Mouse (Mus musculus): ENCODE results near the gene Primpol. TPM values are rescaled to one million over a fixed set of nuclear protein-coding genes. Genes with fewer than 3 reads are reported as not detected.

Gene Primpol
- polyA plus RNA-seq, 1 experiment from 2014 or later = 10.0 TPM

GRCm38 (mm10) chr8:46526821-46527220 is 90.2 kb downstream of the Primpol start:
- H3K9ac ChIP-seq (ENCODE audit: low read depth, low read length) = no peak overlapping the region
- ATAC-seq (ENCODE audit: low read depth) (peak; percentile 85; the same call in 1 of the 2 replicates), DNase-seq (ENCODE audit: low spot score) (peak; percentile 71)
- H3K9me3 ChIP-seq (ENCODE audit: control insufficient read depth, low read length) = no peaks in the 10 kb centered on the region
- H3K4me2 ChIP-seq (ENCODE audit: low read depth, low read length) = no peak overlapping the region
- 0 out of 2 replicates have a peak, but pooled peaks cover 5% of the 10 kb centered on the region for H3K4me1 ChIP-seq (ENCODE audit: control insufficient read depth, insufficient read depth, low read length)
- peaks cover 16% of the 10 kb centered on the region; the same call in 1 of the 2 replicates for H3K36me3 ChIP-seq (ENCODE audit: control insufficient read depth, insufficient read depth, low read length)
- WGBS = 56% methylated on average over 10 of the region's 10 CpGs
- no peaks in the 10 kb centered on the region for H3K27me3 ChIP-seq (replicated peaks; ENCODE audit: control insufficient read depth, insufficient read depth, low read length)
- no peak overlapping the region for H3K4me3 ChIP-seq (ENCODE audit: low read depth, low read length)
- no peak overlapping the region for H3K27ac ChIP-seq (replicated peaks; ENCODE audit: low read depth, low read length)

- no peak for DNase-seq (ENCODE audit: low spot score)
- Histone ChIP-seq H3K4me2 (ENCODE audit: low read depth, low read length) (no peak overlapping the region), H3K9ac (ENCODE audit: low read depth, low read length) (no peak overlapping the region), H3K4me3 (ENCODE audit: low read depth, low read length) (no peak overlapping the region), H3K27ac (replicated peaks; ENCODE audit: low read depth, low read length) (no peak overlapping the region), H3K27me3 (replicated peaks; ENCODE audit: control insufficient read depth, insufficient read depth, low read length) (no peaks in the 10 kb centered on the region), H3K4me1 (ENCODE audit: control insufficient read depth, insufficient read depth, low read length) (0 out of 2 replicates have a peak, but pooled peaks cover 5% of the 10 kb centered on the region), H3K36me3 (ENCODE audit: control insufficient read depth, insufficient read depth, low read length) (0 out of 2 replicates have a peak, but pooled peaks cover 12% of the 10 kb centered on the region), H3K9me3 (ENCODE audit: control insufficient read depth, low read length) (no peaks in the 10 kb centered on the region)
- no peak for ATAC-seq (ENCODE audit: low read depth)
- 87% methylated on average over 8 of the region's 8 CpGs for WGBS
Observed at GRCm38 (mm10) chr8:46526098-46526497, 90.9 kb downstream of the Primpol start.

Other genes with a start within 250 kb of the Primpol start
- 30.0 and 33.9 TPM in 2 replicates for gene Acsl1, start 146.2 kb downstream of the Primpol start, polyA plus RNA-seq (2014; fragmentation: Nextera tagmentation; extraction: Ambion mirVana)
- 12.4 and 16.8 TPM in 2 replicates for gene Cenpu, start 65.2 kb downstream of the Primpol start, polyA plus RNA-seq (2014; fragmentation: Nextera tagmentation; extraction: Ambion mirVana)
- 79.2 and 86.3 TPM in 2 replicates for gene Casp3, start 79 bp upstream of the Primpol start, polyA plus RNA-seq (2014; fragmentation: Nextera tagmentation; extraction: Ambion mirVana)
- gene Irf2, start 122.5 kb upstream of the Primpol start, polyA plus RNA-seq (2014; fragmentation: Nextera tagmentation; extraction: Ambion mirVana) = 15.3 and 15.8 TPM in 2 replicates

Measured in embryonic facial prominence, embryonic 14.5 days (tissue).